Mouse (Mus musculus) forebrain, embryonic 16.5 days (tissue): ENCODE data around the gene Pank2. TPM values are rescaled to one million over a fixed set of nuclear protein-coding genes. Genes with fewer than 3 reads are reported as not detected.

Experiments used
- ATAC-seq: fragments of 200-750 bp; cut with Nextera tagmentation; 2 replicates; pipeline ENCODE4 v1.8.0; 2017; ENCODE audit warnings: mild to moderate bottlenecking, moderate library complexity
- H3K27ac ChIP-seq: fragments of 300-500 bp; sonication (generic); 2 replicates; pipeline ENCODE4 v1.5.1; 2014; ENCODE audit warnings: low read length, control low read depth
- H3K27me3 ChIP-seq: fragments of 300-500 bp; sonication (generic); replicated peaks from 2 replicates; pipeline ENCODE4 v1.6.1; 2014; ENCODE audit warnings: low read length; ENCODE audit not compliant: control insufficient read depth, insufficient read depth
- H3K36me3 ChIP-seq: fragments of 300-500 bp; sonication (generic); 2 replicates; pipeline ENCODE4 v1.6.1; 2014; ENCODE audit not compliant: control insufficient read depth, insufficient read depth
- H3K4me1 ChIP-seq: fragments of 300-500 bp; sonication (generic); replicated peaks from 2 replicates; pipeline ENCODE4 v1.6.1; 2014; ENCODE audit warnings: low read length; ENCODE audit not compliant: control insufficient read depth, insufficient read depth
- H3K4me2 ChIP-seq: fragments of 300-500 bp; sonication (generic); 2 replicates; pipeline ENCODE4 v1.6.1; 2014; ENCODE audit warnings: mild to moderate bottlenecking, low read length, control low read depth
- H3K4me3 ChIP-seq: fragments of 300-500 bp; sonication (generic); replicated peaks from 2 replicates; pipeline ENCODE4 v1.5.1; 2014; ENCODE audit warnings: mild to moderate bottlenecking, low read length, control low read depth
- H3K9ac ChIP-seq: fragments of 300-500 bp; sonication (generic); replicated peaks from 2 replicates; pipeline ENCODE4 v1.6.1; 2014; ENCODE audit warnings: low read depth, low read length, control low read depth
- H3K9me3 ChIP-seq: fragments of 300-500 bp; sonication (generic); 2 replicates; pipeline ENCODE4 v1.6.1; 2016; ENCODE audit warnings: low read length; ENCODE audit not compliant: control insufficient read depth
- WGBS: fragments of 180-500 bp; shearing (Covaris S2); extraction: QIAGEN DNeasy Blood & Tissue Kit; methylation state at CpG from one replicate; pipeline ENCODE4 v1.1.7; 2014; 5-methylcytosine and 5-hydroxymethylcytosine counted together
- polyA plus RNA-seq: library from polyadenylated mRNA; unstranded; fragments of >200 nt; fragmentation: Nextera tagmentation; extraction: Ambion mirVana; gene quantifications from 2 replicates; pipeline ENCODE4 v1.2.1, GENCODE M21; 2015

Gene Pank2
- polyA plus RNA-seq, 1 experiment from 2014 or later: 26.9 TPM

DNA sequence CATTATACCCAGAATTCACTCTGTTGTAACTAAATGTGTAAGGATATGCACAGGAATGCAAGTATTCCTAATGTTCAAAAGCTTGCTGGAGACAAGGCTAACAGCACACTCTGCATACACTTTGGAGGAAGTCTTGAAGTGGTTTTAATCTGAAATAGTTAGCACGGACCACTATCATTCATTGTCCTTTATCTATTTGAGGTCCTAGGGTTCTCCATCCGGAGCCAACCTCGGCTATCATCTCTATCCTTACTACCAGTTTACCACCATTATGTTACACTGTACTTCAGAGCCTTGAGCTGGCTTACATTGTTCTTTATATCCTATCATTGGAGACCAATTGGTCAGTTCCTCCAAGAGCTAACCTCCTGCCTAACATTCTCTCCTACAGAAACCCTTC, 35.1 kb upstream of the Pank2 start:
- Histone ChIP-seq H3K36me3 (no peaks in the 10 kb centered on the region), H3K4me3 (no peak overlapping the region), H3K9ac (no peak overlapping the region), H3K4me1 (no peaks in the 10 kb centered on the region), H3K27ac (no peak overlapping the region), H3K9me3 (no peaks in the 10 kb centered on the region), H3K4me2 (no peak overlapping the region), H3K27me3 (no peaks in the 10 kb centered on the region)
- WGBS: 87% methylated on average over 3 of the region's 3 CpGs
- no peak for ATAC-seq

- Histone ChIP-seq H3K9ac (no peak overlapping the region), H3K27me3 (no peaks in the 10 kb centered on the region), H3K27ac (no peak overlapping the region), H3K9me3 (no peaks in the 10 kb centered on the region), H3K4me1 (peaks cover 14% of the 10 kb centered on the region), H3K4me3 (no peak overlapping the region), H3K36me3 (no peaks in the 10 kb centered on the region), H3K4me2 (no peak overlapping the region)
- no peak for ATAC-seq
- WGBS: 89% methylated on average over 2 of the region's 2 CpGs
These were observed 29.7 kb upstream of the Pank2 start for GRCm38 (mm10) chr2:131232558-131232957.

DNA sequence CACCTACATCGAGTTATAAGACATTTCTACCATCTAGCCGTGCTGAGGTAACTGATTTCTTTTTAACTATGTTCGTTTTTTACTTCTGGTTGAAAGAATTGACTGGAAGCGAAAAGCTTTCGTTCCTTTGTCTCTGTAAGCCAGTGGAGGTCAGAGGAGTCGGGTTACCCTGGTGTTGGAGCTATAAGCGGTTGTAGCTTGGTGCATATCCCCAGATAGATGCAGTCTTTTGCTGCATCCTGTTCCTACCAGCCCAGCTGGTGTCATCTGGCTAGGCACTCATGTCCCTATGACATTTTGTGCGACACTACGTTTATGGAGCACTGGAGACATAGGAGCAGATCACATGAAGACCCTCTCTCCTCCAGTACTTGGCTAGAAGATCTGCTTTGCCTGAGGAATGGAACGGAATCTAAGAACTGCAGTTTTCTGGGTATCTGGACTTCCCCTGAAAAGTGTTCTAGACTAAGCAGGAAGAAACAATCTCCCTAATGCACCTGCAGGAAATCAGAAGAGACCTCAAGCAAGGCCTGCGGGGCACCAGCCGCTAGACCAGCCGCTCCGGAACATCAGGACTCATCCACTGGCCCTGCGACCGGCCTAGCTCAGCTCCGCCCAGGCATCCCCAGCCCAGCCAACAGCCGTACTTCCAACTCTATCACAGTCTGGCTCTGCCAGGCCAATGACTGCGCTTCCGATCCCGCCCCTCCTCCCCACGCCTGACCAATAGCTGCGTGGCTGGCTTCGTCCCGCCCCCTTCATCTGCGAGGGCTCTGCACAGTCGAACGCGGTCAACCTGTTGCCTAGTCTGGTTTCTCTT, 28.8 kb upstream of the Pank2 start, which contains the start of gene Mavs:
Gene Mavs, plus strand, starts transcription at position 757 of the 820 bp plus-strand sequence.
- no peaks in the 10 kb centered on the region for H3K9me3 ChIP-seq
- 8% methylated on average over 29 of the region's 29 CpGs for WGBS
- no peaks in the 10 kb centered on the region for H3K36me3 ChIP-seq
- H3K27ac ChIP-seq: no peak within 1 kb of the TSS
- H3K4me3 ChIP-seq: peak within 1 kb of the TSS; percentile 52
- peak within 1 kb of the TSS; percentile 54 for H3K9ac ChIP-seq
- peak; percentile 100 for ATAC-seq
- H3K4me2 ChIP-seq: peak within 1 kb of the TSS; percentile 90
- peaks cover 14% of the 10 kb centered on the region for H3K4me1 ChIP-seq
- H3K27me3 ChIP-seq: no peaks in the 10 kb centered on the region

GRCm38 (mm10) chr2:131234127-131234650, 28.1 kb upstream of the Pank2 start:
- WGBS: 10% methylated on average over 28 of the region's 28 CpGs
- peak overlapping the region; percentile 54 for H3K9ac ChIP-seq
- no peaks in the 10 kb centered on the region for H3K9me3 ChIP-seq
- no peaks in the 10 kb centered on the region for H3K36me3 ChIP-seq
- no peaks in the 10 kb centered on the region for H3K27me3 ChIP-seq
- H3K4me1 ChIP-seq: peaks cover 14% of the 10 kb centered on the region
- no peak overlapping the region for H3K27ac ChIP-seq
- peak; percentile 26; the same call in 1 of the 2 replicates for ATAC-seq
- peak overlapping the region; percentile 52 for H3K4me3 ChIP-seq
- peak overlapping the region; percentile 90 for H3K4me2 ChIP-seq

DNA sequence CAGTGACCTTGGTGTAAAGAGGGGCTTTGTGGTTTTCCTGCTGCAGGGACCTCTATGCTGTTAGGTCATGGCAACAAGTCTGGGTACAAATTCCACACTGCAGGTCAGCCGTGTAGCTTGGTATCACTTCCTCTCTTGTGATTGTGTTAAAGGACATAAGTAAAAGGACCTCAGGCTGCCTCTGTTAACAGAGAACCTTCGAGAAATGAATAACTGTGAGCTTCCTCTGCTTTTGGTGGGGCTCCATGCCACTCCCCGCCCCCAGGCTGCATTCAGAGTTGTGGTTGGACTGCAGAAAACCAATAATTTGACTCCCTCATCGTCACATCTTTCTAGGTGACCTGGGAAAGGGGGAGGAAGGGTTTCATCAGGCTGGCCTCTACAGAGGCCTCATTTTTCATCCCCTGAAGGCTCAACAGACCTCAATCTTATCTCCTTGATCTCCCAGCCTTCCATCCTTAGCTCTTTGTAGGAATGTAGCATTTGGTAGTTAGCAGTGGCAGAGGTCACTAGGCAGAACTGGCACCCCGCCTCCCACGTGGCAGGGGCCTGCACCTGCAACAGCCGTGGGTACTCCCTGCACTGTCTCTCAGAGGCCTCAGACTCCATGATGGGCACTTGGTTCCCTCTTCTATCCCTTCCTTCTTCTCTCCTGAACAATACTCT, 27.2 kb upstream of the Pank2 start:
- Histone ChIP-seq H3K4me1 (peaks cover 14% of the 10 kb centered on the region), H3K36me3 (no peaks in the 10 kb centered on the region; the same call in 1 of the 2 replicates), H3K4me2 (peak overlapping the region; percentile 90), H3K4me3 (no peak overlapping the region), H3K27me3 (no peaks in the 10 kb centered on the region), H3K27ac (no peak overlapping the region), H3K9ac (no peak overlapping the region), H3K9me3 (no peaks in the 10 kb centered on the region)
- 85% methylated on average over 7 of the region's 7 CpGs for WGBS
- ATAC-seq: no peak

- no peak for ATAC-seq
- Histone ChIP-seq H3K9ac (no peak overlapping the region), H3K4me3 (no peak overlapping the region), H3K36me3 (no peaks in the 10 kb centered on the region; the same call in 1 of the 2 replicates), H3K4me2 (no peak overlapping the region), H3K27me3 (no peaks in the 10 kb centered on the region), H3K9me3 (no peaks in the 10 kb centered on the region), H3K4me1 (no peaks in the 10 kb centered on the region), H3K27ac (no peak overlapping the region)
These were observed 20.1 kb upstream of the Pank2 start for GRCm38 (mm10) chr2:131242180-131242579.

- Histone ChIP-seq H3K4me3 (no peak overlapping the region), H3K36me3 (no peaks in the 10 kb centered on the region; the same call in 1 of the 2 replicates), H3K9me3 (no peaks in the 10 kb centered on the region), H3K27me3 (no peaks in the 10 kb centered on the region), H3K9ac (no peak overlapping the region), H3K4me2 (no peak overlapping the region), H3K27ac (no peak overlapping the region), H3K4me1 (no peaks in the 10 kb centered on the region)
- WGBS: 90% methylated on average over 7 of the region's 7 CpGs
- ATAC-seq: no peak
These were observed 19.4 kb upstream of the Pank2 start for GRCm38 (mm10) chr2:131242929-131243328.

DNA sequence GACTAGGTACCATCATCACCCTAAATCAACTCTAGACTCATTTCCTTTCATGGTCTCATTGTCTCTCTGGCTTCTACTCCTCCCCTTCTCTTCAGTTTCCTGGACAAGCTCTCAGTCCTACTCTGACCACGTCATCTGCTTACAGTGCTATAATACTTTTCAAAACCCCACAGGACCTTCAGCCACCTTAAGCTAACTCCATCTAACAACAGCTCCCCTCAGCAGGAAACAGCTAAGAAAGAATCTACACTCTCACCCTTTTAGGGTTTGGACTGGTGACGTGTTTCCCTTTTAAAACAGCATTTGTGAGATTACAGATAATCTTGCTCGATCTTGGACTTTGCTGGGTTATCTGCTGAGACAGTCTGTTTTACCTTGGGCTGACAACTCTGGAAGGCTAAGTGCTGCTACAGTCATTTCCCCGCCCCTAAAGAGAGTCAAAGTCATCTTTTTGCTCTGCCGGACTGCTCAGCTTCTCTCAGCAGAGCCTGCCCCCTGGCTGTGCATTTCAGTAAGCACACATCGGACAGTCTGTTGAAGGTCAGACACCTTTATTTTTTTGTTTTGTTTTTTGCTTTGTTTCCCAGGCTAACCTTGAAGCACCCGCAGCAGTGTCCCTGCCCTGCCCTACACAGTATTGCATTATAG, 8.5 kb upstream of the Pank2 start:
- 0 out of 2 replicates have a peak, but pooled peaks have one; percentile 36 for ATAC-seq
- Histone ChIP-seq H3K27ac (no peak overlapping the region), H3K4me3 (no peak overlapping the region), H3K4me2 (no peak overlapping the region), H3K36me3 (no peaks in the 10 kb centered on the region), H3K9ac (no peak overlapping the region), H3K27me3 (no peaks in the 10 kb centered on the region), H3K4me1 (no peaks in the 10 kb centered on the region), H3K9me3 (no peaks in the 10 kb centered on the region)
- 37% methylated on average over 7 of the region's 7 CpGs for WGBS

- Histone ChIP-seq H3K27me3 (no peaks in the 10 kb centered on the region), H3K4me2 (no peak overlapping the region), H3K4me1 (no peaks in the 10 kb centered on the region), H3K9ac (no peak overlapping the region), H3K27ac (no peak overlapping the region), H3K9me3 (no peaks in the 10 kb centered on the region), H3K4me3 (no peak overlapping the region), H3K36me3 (no peaks in the 10 kb centered on the region)
- WGBS: 81% methylated on average over 2 of the region's 2 CpGs
- ATAC-seq: no peak
These were observed 8.0 kb upstream of the Pank2 start for GRCm38 (mm10) chr2:131254329-131254713.
